Mouse (Mus musculus): ENCODE measurements around the gene Usp31. TPM values are rescaled to one million over a fixed set of nuclear protein-coding genes. Genes with fewer than 3 reads are reported as not detected.

The Usp31 gene
- polyA plus RNA-seq, 1 experiment: 0.67 TPM

DNA sequence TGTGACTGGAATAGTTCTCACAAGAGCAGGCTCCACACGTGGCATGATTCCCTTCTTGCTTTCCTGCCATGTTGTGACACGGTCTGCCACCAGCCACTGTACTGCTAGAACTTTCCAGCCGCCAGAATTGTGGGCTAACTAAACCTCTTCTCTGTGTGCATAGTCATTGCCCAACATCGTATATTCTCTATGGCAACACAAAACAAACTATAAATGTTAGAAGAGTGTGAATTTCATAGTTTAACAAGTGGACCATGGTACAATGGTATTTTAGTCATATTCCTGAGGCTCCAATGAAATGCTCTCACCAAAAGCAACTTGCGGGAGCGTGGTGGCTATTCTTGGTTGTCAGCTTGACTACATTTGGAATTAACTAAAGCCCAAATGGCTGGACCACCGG is 10.0 kb upstream of the Usp31 start:
- no peak overlapping the region for H3K4me3 ChIP-seq (ENCODE audit: low read depth, low read length)

DNA sequence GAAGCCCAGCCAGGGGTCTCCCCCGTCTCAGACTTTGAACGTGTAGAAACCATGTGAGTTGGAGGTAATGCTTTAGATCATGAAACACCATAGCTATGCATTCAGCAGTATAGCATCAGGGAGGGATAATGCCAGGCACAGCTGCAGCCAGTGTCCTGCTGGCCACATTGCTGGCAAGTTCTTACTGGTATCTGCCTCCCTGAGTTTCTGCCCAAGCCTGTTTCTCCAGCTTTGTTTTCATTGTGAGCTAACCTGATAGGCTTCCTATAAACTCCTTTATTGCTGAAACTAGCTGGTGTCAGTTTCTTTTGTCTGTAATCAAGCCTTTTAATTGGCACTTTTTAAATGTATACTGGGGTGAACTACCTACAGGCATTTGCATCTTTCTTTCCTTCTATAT is 4.1 kb upstream of the Usp31 start:
- H3K4me1 ChIP-seq (ENCODE audit: control insufficient read depth, insufficient read depth, insufficient read length, low read length): peaks cover 5% of the 10 kb centered on the region; the same call in 1 of the 2 replicates
- TF ChIP-seq POLR2A (IDR thresholded peaks at IDR 0.05; ENCODE audit: low read depth, low read length) (no peak), CTCF (IDR thresholded peaks at IDR 0.05; ENCODE audit: extremely low read depth, insufficient read length, insufficient replicate concordance, low read depth, low read length) (no peak)
- no peak overlapping the region for H3K27ac ChIP-seq (ENCODE audit: insufficient read depth, low read depth, low read length)
- H3K36me3 ChIP-seq (ENCODE audit: control insufficient read depth, insufficient read depth, low read length): no peaks in the 10 kb centered on the region
- H3K4me3 ChIP-seq (ENCODE audit: low read depth, low read length): no peak overlapping the region
- no peaks in the 10 kb centered on the region for H3K27me3 ChIP-seq (ENCODE audit: control insufficient read depth, insufficient read depth, low read length)
- WGBS: 51% methylated on average over 2 of the region's 2 CpGs

More for the DNA sequence above, 10.0 kb upstream of the Usp31 start:
- H3K27me3 ChIP-seq (ENCODE audit: control insufficient read depth, insufficient read depth, low read length): no peaks in the 10 kb centered on the region
- H3K27ac ChIP-seq (ENCODE audit: insufficient read depth, low read depth, low read length): no peak overlapping the region
- no peak for TF ChIP-seq CTCF (IDR thresholded peaks at IDR 0.05; ENCODE audit: extremely low read depth, insufficient read length, insufficient replicate concordance, low read depth, low read length)
- no peak for TF ChIP-seq POLR2A (IDR thresholded peaks at IDR 0.05; ENCODE audit: low read depth, low read length)
- 71% methylated on average over 7 of the region's 7 CpGs for WGBS
- no peaks in the 10 kb centered on the region for H3K4me1 ChIP-seq (ENCODE audit: control insufficient read depth, insufficient read depth, insufficient read length, low read length)
- no peaks in the 10 kb centered on the region for H3K36me3 ChIP-seq (ENCODE audit: control insufficient read depth, insufficient read depth, low read length)

DNA sequence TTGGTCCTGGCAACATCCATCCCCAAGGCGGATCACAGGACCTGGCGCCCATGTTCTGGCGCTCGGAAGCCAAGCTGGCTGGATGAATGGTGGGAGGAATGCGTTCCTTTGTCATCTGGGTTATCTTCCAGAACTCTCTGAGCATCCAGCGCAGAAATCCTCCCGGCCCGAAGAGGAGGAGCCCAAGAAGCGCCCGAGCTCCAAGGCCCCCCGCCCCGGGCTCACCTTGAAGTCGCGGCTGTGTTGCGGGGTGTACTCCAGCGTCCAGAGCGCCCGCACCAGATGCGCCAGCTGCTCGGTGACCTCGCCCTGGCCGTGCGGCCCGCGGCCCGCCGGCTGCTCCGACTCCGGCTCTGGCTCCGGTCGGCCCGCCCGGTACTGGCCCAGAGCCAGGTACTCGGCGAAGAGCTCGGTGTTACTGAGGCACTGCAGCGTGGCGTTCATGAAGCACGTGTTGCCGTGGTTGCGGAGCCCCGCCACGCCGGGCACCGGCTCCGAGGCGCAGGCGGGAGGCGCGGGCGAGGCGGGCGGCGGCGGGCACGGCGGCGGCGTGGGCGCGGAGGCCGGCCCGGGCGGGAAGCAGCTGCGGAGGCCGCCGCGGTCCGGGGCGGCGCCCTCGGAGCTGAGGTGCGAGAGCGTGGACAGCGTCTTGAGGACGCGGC is 511 bp downstream of the Usp31 start:
- TF ChIP-seq POLR2A (IDR thresholded peaks at IDR 0.05; ENCODE audit: low read depth, low read length) (no peak), CTCF (IDR thresholded peaks at IDR 0.05; ENCODE audit: extremely low read depth, insufficient read length, insufficient replicate concordance, low read depth, low read length) (no peak)
- no peaks in the 10 kb centered on the region for H3K36me3 ChIP-seq (ENCODE audit: control insufficient read depth, insufficient read depth, low read length)
- H3K4me1 ChIP-seq (ENCODE audit: control insufficient read depth, insufficient read depth, insufficient read length, low read length): peaks cover 5% of the 10 kb centered on the region
- H3K27me3 ChIP-seq (ENCODE audit: control insufficient read depth, insufficient read depth, low read length): no peaks in the 10 kb centered on the region
- 2% methylated on average over 71 of the region's 77 CpGs for WGBS
- H3K27ac ChIP-seq (ENCODE audit: insufficient read depth, low read depth, low read length): no peak overlapping the region
- H3K4me3 ChIP-seq (ENCODE audit: low read depth, low read length): peak overlapping the region; percentile 70

DNA sequence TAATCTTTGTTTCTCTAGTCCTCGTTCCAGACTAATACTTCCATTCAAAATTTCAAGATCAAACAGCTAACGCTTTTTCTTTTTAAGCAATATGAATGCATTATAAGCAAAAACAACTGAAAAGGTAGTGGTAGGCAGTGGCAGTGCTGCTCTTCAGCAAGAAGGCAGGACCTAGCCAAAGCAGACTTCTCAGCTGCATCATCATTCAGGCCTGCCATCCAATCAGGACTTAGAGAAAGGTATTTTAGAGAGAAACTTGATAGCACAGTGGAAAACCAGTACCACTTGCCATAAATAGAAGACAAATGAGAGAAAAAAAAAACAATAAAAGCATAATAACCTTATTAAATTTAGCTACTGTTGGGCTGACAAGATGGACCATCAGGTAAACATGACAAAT is 2.0 kb downstream of the Usp31 start:
- Histone ChIP-seq H3K27ac (ENCODE audit: insufficient read depth, low read depth, low read length) (no peak overlapping the region), H3K36me3 (ENCODE audit: control insufficient read depth, insufficient read depth, low read length) (no peaks in the 10 kb centered on the region), H3K4me3 (ENCODE audit: low read depth, low read length) (no peak overlapping the region), H3K27me3 (ENCODE audit: control insufficient read depth, insufficient read depth, low read length) (no peaks in the 10 kb centered on the region), H3K4me1 (ENCODE audit: control insufficient read depth, insufficient read depth, insufficient read length, low read length) (peaks cover 5% of the 10 kb centered on the region)
- 93% methylated on average over 2 of the region's 2 CpGs for WGBS
- TF ChIP-seq POLR2A (IDR thresholded peaks at IDR 0.05; ENCODE audit: low read depth, low read length): no peak
- TF ChIP-seq CTCF (IDR thresholded peaks at IDR 0.05; ENCODE audit: extremely low read depth, insufficient read length, insufficient replicate concordance, low read depth, low read length): no peak

DNA sequence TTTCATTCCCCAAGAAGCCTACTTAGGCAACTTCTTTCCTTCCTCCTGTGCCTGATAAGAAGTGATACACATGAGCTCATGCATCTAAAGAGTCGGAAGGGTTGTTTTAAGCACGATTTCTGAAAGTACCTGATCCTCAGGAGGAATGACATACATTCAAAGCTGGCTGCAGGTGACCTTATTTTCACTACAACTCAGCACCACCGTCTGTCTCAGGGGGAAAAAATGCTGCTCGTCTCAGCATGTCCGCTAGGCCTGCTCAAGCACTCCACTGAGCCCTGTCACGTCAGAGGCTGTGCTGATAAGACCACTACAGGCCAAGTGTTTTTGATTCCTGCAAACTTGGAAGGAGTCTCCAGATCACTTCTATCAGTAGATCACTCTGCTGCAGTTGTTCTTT is 5.1 kb downstream of the Usp31 start:
- no peak overlapping the region for H3K4me3 ChIP-seq (ENCODE audit: low read depth, low read length)
- WGBS: 72% methylated on average over 6 of the region's 6 CpGs
- H3K27ac ChIP-seq (ENCODE audit: insufficient read depth, low read depth, low read length): no peak overlapping the region
- H3K4me1 ChIP-seq (ENCODE audit: control insufficient read depth, insufficient read depth, insufficient read length, low read length): peaks cover 5% of the 10 kb centered on the region
- H3K36me3 ChIP-seq (ENCODE audit: control insufficient read depth, insufficient read depth, low read length): no peaks in the 10 kb centered on the region
- H3K27me3 ChIP-seq (ENCODE audit: control insufficient read depth, insufficient read depth, low read length): no peaks in the 10 kb centered on the region
- no peak for TF ChIP-seq POLR2A (IDR thresholded peaks at IDR 0.05; ENCODE audit: low read depth, low read length)
- TF ChIP-seq CTCF (IDR thresholded peaks at IDR 0.05; ENCODE audit: extremely low read depth, insufficient read length, insufficient replicate concordance, low read depth, low read length): no peak

DNA sequence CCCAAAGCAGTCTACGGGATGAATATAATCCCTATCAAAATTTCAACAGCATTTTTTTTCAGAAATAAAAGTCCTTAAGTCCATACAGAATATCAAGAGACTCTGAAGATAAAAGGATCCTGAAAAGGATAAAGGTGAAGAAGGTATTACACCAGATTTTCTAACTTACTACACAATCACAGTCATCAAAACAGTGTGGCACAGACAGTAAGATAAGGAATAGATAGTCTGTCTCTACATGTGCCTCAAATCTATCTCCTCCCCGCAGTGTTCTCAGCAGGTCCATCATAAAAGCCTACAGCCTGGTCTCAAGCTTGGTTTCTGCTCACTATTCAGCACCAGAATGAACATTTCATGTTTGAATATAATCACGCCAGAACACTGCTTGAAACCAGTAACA is 6.6 kb downstream of the Usp31 start:
- no peak for TF ChIP-seq POLR2A (IDR thresholded peaks at IDR 0.05; ENCODE audit: low read depth, low read length)
- TF ChIP-seq CTCF (IDR thresholded peaks at IDR 0.05; ENCODE audit: extremely low read depth, insufficient read length, insufficient replicate concordance, low read depth, low read length): no peak
- no peak overlapping the region for H3K27ac ChIP-seq (ENCODE audit: insufficient read depth, low read depth, low read length)
- 0 out of 2 replicates have a peak, but pooled peaks cover 2% of the 10 kb centered on the region for H3K4me1 ChIP-seq (ENCODE audit: control insufficient read depth, insufficient read depth, insufficient read length, low read length)
- H3K36me3 ChIP-seq (ENCODE audit: control insufficient read depth, insufficient read depth, low read length): no peaks in the 10 kb centered on the region
- no peaks in the 10 kb centered on the region for H3K27me3 ChIP-seq (ENCODE audit: control insufficient read depth, insufficient read depth, low read length)
- WGBS: 85% methylated on average over 3 of the region's 3 CpGs
- no peak overlapping the region for H3K4me3 ChIP-seq (ENCODE audit: low read depth, low read length)

DNA sequence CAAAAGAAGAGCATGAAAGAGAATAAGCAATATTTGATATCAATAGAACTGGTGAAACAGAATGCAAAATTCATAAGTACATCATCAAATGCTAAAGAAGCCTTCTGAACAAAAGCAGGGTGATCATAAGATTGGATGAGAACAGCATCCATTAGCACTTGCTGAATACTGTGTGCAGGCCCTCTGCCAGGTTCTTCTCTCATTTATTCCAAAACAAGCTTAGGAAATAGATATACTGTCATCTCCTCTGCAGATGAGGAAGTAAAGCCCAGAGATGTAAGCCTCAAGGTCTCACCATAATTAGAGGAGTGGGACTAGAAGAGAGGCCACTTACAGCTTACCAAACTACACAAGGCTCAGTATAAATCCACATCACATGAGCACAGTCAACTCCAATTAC is 7.8 kb downstream of the Usp31 start:
- H3K27me3 ChIP-seq (ENCODE audit: control insufficient read depth, insufficient read depth, low read length): no peaks in the 10 kb centered on the region
- H3K36me3 ChIP-seq (ENCODE audit: control insufficient read depth, insufficient read depth, low read length): no peaks in the 10 kb centered on the region
- no peak overlapping the region for H3K27ac ChIP-seq (ENCODE audit: insufficient read depth, low read depth, low read length)
- H3K4me1 ChIP-seq (ENCODE audit: control insufficient read depth, insufficient read depth, insufficient read length, low read length): 0 out of 2 replicates have a peak, but pooled peaks cover 2% of the 10 kb centered on the region
- TF ChIP-seq POLR2A (IDR thresholded peaks at IDR 0.05; ENCODE audit: low read depth, low read length) (no peak), CTCF (IDR thresholded peaks at IDR 0.05; ENCODE audit: extremely low read depth, insufficient read length, insufficient replicate concordance, low read depth, low read length) (no peak)
- no peak overlapping the region for H3K4me3 ChIP-seq (ENCODE audit: low read depth, low read length)
